Mouse (Mus musculus) c-Kit-positive CD71-positive TER-119-negative erythroid progenitor cells, embryonic 14.5 days (primary cell): Measurements from ENCODE around the gene Vasn.

Experiments
- DNase-seq: peaks from one replicate; pipeline ENCODE4 v3.0.0-alpha.2; 2013; ENCODE audit warnings: low read depth

Vasn gene

DNA sequence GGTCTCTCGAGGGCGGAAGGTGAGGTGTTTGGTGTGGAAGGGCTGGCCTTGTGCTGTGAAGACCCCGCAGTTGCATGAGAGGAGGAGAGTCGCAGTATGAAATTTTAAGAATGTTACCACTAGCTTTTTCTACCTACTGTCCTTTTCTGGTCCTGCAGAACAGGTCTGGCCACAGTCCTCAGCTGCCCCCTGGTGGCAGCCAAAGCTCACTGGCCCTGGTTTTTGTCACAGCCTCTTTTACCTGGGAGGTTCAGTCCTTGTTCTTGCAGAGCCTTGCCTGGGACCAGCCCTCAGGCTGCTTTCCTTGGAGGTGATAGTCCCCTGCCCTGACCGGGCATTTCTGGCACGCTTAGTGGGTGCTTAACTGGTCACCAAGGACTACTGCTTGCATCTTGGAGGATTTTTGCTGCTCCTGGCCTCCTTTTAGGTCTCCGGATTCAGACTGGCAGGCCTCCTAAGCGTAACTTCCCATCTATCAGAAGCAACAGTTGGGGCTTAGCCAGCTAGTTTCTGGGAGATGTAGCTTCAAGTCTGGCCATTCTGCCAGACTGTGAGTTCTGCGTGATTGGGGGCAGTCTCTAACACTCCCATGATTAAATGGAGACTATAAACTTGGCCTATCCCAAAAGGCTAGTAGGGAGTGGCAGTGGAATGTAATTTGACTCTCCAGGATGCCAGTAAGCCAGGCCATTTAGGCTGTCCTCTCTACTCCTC is 31.8 kb upstream of the Vasn start:
- peak; percentile 71 for DNase-seq

DNA sequence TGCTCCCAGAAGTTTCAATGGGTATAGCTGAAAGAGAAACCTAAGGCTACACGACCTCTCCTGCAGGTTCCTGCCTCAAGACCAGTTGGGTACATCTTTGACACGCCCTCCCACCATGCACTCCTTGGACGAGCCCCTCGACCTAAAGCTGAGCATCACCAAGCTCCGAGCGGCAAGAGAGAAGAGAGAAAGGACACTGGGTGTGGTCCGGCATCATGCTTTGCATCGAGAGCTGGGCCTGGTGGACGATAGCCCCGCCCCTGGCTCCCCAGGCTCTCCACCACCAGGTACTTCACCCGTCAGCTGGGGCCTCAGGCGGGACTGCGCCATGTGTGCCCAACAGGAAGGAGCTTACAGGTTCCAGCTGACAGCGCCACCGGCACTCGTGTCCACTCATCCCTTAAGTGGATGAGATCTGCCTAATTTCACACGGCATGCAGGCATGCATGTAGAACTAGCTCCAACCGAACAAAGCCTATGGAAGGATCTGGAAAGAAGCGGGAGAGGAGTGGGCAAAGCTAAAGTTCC is 31.1 kb upstream of the Vasn start:
- DNase-seq, result no peak

DNA sequence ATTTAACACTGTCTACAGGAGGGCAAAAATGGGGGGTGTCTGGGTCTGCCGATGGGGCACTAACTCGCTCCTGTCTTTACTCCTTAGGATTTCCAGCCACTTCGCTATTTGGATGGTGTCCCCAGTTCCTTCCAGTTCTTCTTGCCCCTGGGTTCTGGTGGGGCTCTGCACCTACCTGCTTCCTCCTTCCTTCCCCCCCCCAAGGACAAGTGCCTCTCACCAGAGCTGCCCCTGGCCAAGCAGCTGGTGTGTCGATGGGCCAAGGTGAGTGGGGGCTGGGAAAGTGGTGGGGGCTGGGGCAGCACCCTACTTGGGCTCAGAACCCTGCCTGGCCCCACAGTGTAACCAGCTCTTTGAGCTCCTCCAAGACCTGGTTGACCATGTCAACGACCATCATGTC is 28.5 kb upstream of the Vasn start:
- no peak for DNase-seq

DNA sequence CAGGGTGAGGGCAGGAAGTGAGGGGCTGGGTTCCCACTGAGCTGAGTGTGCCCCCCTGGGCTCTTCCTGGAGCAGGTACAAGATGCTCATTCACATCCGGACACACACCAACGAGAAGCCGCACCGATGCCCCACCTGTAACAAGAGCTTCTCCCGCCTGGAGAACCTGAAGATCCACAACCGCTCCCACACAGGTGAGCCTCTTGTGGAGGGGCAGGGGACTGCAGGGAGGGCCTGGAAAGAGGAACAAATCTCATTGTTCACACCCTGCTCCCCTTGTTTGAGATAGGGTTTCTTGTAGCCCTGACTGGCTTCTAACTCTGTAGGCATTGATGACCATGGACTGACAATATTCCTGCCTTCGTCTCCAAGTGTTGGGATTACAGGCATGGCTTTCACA is 28.1 kb upstream of the Vasn start:
- no peak for DNase-seq

DNA sequence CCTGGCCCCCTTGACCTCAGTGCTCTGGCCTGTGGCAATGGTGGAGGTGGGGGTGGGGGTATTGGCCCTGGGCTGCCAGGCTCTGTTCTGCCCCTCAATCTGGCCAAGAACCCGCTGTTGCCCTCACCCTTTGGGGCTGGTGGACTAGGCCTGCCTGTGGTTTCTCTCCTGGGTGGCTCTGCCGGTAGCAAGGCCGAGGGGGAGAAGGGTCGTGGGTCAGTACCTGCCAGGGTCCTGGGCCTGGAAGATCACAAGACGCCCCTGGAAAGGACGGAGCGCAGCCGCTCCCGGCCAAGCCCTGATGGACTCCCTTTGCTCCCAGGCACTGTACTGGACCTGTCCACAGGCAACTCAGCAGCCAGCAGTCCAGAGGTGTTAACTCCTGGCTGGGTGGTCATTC is 26.0 kb upstream of the Vasn start:
- no peak for DNase-seq

DNA sequence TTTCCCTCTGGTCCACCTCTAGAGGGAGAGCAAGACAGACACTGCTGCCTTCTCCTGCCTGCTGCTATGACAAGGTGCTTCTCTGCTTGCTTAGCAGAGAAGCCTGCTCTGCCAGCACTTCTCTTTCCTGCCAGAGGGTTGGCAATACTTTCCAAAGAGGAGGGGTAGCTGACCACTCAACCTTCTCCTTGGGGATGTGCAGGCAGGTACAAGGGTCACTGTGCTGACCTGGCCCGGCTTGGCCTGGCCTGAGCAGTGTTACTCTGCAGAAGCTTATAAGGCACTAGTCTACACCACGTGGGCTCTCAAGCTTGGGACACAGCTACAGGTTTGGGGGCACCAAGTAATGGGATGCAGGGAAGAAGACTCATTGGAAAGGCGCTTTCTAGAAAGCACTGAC is 25.1 kb upstream of the Vasn start:
- DNase-seq, result no peak

DNA sequence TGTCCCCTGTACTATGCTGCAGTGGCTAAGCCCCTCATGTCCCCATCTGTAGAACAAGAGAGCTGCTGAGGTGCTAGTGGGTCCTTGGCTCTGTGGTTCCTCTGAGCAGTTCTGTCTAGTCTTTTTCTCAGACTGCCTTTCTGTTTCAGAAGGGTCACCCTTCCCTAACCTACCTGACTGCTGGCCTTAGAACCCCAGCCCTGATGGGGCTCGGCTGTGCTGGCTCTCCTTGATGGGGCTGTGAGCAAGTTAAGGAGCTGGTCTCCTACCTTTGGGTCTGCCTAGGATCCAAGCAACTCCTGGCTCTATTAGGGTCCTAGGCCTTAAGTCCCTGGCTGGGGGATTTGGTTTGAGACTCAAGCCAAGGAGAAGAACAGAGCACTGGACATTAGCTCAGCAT is 24.4 kb upstream of the Vasn start:
- no peak for DNase-seq

DNA sequence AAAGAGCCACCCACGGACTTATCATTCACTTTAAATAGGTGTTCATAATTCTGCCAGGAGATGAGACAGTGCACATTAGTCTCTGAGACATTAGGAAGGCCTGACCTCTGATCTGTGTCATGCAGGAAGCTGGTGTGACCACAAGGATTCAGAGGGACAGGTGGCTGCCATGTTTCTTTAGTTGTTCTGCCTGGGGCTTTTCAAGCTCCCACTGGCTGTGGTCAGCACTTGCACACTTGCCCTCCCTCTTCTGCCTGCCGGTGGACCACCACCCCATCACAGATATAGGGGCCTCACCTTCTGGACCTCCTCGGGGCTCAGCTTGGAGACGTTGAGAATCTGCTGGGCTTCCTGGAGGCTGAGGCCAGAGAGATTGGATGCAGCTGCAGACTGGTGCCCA is 22.9 kb upstream of the Vasn start:
- no peak for DNase-seq

DNA sequence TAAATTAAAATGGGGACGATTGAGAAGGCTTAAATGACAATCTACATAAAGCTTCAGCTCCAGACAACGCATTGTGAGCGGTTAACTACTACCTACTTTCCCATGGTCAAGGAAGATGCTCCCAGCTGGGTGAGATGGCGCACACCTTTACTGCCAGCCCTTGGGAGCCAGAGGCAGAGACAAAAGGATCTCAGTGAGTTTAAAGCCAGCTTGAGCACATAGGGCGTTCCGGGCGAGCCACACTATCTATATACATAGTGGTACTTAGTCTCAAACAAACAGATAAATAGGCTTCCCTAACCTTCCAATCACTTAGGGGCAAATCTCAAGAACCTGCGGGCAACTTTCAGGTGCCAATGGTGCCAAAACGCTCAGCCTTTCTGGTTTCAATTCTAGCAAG is 15.7 kb upstream of the Vasn start:
- DNase-seq, result peak; percentile 36

DNA sequence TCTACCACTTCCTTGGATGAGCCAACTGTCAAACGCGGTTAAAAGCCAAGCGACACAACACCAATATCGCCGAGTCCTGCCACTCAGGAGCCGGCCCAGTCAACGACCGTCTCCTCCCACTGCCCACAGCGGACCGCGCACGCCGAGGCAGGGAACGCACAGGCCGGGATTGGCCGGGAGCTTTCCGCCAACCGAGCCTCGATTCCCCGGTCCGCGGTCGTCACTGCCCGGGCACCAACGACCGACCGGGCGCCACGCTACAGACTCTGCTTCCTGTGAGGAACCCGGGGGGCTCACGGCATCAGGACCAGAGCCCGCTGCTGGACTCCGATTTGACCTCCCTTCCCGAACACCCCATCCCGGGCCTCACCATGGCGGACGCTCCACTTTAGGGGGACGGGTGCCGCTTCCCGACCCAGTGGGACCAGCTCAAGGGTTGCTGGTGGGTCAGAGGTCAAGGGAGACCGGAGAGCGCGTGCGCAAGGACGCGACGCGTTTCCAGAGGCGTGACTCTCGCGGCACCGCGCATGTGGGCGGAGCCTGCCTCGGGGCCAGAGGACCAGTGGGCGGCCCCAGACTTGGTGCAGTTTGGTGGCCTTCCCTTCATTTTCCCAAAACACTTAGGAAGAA is 15.1 kb upstream of the Vasn start, which contains the start of gene Pam16:
Pam16 (minus strand) TSS at position 508 of the 630 bp plus-strand sequence.
- peak; percentile 85 for DNase-seq

DNA sequence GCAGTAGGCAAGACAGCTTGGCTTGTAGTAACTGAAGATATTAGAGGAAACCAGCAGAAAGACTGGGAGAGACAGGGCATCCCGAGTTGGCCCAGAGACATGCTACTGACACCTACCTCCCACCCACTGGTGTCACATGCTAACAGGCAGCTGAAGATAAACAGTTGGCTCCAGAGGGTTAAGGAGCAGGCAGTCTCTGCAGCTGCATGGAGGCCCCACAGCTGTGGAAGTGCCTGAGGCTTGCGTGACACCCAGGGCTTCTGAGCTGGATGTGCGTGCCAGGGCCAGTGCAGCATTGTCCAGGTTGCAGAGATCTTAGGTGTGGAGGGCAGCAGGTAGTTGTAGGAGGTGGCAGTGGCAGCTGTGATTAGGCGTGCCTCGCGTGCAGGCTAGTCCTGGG is 12.6 kb upstream of the Vasn start:
- no peak for DNase-seq

DNA sequence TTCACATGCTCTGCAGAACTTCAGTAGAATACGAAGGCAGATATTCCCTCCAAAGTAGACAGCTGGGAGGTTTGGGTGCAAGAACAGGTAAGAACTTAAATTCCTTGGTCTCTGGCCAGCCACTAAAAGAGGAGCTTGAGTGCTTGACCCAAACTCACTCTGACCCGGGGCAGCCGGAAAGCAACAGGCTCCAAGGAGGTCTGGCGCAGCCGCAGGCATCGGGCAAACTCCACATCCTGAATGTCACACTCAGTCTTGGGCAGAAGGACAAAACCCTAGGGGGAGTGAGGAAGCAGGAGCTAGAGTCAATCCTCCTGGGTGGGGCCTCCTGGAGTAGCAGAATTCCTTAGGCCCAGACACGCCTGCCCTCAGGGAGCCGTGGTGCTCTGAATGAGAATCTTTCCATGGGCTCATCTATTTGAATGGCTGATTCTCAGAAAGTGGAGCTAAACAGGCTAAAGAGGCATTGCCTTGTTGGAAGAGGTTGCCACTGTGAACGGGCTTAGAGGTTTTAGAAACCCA is 10.8 kb upstream of the Vasn start:
- no peak for DNase-seq

DNA sequence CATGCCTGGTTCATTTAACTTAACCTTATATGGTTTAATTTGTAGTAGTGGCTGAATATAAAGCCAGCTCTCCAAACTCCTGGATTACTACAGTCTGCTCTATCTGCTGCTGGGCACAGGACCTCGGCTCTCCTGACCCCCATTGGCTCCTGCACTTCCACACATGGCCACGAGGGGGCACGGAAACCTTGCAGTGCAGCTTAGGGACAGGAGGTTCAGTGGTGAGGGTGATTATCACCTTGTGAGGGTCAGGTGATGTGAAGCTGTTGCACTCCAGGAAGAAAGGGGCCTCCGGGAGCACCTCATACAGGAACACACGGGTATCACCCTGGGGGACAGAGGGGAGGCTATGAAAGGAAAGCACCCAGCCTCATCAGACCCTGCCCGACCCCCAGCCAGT is 9.8 kb upstream of the Vasn start:
- peak; percentile 66 for DNase-seq

DNA sequence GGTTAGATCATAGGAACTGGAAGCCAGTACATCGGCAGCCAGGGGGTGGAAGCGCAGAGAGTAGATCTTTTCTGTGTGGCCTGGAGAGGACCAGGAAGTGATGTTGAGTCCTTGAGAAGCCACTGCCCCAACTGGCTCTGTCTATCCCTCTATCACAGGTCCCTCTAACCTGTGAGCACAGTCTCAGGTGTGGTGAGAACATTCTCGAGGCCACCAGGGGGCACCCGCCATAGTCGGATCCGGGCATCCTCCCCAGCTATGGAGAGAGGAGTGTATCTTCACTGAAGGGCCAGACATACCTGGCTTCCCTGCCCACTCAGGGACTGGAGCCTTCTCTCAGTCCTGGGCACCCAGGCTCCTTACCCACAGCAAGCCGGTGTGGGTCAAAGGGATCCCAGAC is 7.7 kb upstream of the Vasn start:
- no peak for DNase-seq

DNA sequence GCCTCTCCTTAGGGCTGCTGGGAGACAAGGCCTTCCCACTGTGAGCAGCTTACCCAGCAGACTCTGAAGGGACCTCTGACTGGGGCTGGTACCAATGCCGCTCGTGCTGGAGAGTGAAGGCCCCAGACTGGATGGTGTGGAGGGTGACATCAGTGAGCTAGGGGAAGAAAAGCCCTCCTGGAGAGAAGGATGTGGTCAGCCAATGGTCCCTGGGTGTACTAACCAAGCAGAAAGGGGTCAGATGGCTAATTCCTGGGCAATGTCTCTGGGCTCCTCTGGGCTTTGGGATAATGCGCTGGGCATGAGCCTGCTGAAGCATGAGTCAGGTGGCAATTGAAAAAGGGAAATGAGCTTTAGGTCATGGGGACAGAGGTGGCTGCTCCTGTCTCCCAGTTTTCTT is 6.1 kb upstream of the Vasn start:
- no peak for DNase-seq

DNA sequence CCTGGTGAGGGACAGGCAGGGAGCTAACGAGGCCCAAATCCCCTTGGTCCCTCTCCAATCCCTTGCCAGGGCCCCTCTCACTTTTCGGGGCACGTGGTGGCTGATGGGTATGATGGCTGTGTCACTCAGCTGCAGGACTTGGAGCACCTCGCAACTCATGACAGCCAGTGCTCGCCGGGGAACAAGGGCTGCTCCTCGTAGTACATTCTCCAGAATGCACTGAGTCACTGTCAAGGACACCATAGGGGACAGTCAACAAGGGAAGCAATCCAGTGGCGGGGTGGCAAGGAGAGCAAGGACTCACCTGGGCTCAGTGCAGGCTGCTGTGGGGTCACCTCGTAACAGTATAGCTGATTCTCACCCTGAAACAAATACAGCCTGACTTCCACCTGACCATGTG is 5.1 kb upstream of the Vasn start:
- DNase-seq, result no peak

DNA sequence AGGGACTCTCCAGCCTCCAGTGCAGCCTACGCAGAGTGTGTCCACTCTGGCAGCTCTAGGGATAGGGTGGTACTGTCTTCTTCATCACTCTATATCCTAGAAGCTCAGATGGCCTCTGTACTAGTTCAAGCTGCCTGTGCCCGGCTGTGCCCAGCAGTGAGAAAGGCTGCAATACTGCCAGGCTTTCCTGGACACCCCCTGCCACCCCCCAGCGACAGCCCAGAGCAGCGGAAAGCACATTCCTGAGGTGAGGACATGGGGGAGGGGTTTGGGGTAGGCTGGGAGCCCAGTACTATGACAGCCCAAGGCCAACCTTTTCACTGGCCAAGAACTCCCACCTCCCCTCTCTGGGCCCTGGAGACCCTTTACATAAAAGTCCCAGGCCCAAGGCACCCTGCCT is 4.0 kb upstream of the Vasn start:
- DNase-seq, result no peak

DNA sequence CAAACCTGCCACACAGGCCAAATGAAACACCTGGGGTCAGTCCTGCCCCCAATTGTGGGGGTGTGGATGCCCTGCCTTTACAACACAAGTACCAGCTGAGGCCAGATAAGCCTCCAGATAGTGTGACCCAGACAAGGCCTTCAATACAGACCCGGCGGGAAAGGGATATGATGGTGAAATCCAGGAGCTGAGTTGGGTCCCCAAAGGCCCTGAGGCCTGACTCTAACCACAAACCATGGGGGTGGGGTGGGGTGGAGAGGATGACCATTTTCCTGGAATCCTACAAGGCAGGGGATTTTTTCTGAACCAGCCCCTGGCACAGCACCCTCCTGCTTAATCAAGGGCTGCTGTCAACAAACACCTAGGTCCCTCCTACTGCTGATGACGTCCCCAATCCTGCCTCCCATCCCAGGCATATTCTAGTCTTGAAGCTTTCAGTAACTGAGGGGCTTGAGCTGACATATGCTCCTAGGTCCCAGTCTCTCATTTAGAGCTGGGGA is 800 bp upstream of the Vasn start:
- DNase-seq, result no peak

DNA sequence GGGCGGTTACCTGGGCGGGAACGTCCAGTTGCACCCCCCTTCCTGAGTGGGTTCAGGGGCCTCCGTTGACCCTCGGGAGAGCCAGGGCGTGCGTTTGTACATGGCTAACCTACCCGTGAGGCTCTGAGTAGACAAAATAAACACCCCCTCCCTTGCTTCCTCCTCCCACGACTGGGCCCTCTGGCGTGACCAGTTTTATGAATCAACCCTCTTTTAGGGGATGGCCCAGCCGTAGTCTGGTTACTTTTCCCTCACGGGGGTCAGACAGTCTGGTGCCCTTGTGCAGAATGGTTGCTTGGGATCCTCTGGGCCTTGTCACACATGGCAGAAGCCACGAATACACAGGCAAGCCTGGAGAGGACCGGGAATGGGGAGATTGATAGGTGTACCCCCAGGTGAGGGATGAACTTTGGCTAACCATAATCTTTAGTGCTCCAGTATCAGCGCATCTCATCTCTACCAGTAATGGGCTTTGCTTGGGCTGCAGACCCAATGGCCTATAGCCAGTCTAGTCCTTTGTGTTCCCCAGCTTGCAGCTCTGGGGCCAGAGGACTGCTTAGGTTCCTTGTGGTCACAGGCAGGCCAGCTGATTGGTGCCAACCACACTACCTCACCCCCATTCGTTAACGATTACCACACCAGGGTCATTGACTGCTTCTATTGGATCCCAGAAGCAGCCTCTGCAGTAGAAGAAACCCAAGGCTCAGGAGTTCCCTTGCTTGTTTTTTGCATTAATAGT is 695 bp downstream of the Vasn start:
- no peak for DNase-seq

DNA sequence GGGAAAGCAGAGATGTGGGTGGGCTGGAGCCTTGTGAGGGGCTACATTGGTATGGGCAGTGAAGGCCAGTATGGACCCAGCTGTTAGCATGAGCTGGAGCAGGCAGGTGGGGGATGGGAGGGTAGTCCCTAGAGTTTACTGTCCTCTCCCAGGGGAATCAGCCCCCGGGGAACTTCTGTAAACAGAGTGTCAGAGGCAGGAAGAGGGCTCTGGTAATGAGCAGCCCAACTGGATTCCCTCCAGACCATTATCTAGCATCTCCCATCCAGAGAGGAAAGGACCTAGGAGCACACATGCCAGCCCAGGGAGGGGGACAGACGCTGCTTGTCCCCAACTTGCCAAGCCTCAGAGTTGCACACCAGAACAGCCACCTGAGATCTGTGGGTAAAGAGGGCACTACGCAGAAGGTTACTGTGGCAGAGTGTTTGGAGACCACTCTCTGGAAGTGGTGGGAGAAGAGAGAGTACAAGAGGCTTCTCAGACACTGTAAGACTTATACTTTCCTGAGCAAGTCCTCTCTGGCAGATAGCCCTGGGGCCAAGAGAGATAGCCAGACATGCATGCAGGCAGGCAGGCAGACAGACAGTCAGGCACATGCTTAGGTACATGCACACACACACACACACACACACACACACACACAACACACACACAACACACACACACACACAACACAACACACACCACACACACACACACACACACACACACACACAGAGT is 1.5 kb downstream of the Vasn start:
- no peak for DNase-seq

DNA sequence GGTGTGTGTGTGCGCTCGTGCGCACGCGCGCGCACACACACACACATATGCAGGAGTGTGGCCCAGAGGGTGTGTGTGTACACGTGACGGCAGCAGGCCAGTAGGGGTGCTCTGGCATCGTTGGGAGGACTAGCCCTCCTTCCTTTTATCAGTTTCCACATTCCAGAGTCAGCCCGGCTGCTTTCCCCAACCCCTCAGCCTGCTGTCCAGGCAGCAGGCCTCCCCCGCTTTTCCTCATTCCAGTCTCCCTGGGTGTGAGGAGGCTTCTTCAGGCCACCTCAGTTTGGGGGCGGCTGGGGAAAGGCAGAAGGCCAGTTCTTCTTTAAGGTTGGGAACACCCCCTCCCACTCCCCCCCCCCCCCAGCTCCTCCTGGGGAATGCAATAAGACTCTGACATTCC is 2.4 kb downstream of the Vasn start:
- DNase-seq, result no peak

DNA sequence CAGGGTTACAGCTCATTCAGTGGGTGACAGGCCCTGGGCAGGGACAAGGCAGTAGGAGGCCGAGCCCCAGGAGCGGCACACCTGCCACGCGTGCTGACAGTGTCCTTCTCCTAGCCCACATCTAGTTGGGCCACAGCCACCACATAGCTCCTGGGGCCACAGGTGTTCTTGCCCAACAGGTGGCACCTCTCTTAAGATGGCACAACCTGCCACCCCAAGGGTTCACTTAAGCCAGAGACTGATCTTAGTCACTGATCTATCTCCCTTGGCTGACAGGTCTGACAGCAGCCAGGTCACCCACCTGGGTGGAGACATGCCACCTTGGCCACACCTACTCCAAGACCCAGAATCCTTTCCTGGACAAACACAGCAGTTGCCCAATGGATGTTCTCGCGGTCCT is 3.2 kb downstream of the Vasn start:
- no peak for DNase-seq
